Mouse (Mus musculus): ENCODE results near the gene Fhad1. TPM values are rescaled to one million over a fixed set of nuclear protein-coding genes. Genes with fewer than 3 reads are reported as not detected.
A peak's percentile ranks its signal among the peaks of the same experiment; 100 is the strongest.

Fhad1 gene
- polyA plus RNA-seq, 1 experiment from 2014 or later, result 0.50 TPM

DNA sequence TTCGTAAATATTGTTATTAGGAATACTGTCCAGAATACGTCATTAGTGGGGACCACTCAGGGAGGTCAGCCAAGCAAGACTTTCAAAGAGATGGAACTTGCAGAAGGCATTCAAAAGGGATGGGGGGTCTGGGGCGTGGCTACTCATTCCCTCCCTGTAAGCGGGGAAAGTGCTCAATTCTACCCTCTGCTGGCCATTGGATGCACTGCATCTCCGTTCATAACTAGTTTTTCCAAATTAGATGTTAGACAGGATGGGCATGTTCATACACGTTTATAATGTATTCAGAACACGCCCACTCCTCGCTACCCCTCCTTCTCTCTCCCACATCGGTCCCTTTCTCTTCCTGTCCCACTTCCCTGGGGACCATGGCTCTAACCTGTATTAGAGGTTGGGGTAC lies 56.7 kb downstream of the Fhad1 start:
- Histone ChIP-seq H3K9ac (ENCODE audit: low read depth, low read length) (no peak overlapping the region), H3K27me3 (ENCODE audit: insufficient read depth, low read length) (no peaks in the 10 kb centered on the region), H3K9me3 (replicated peaks; ENCODE audit: low read length) (no peaks in the 10 kb centered on the region), H3K4me2 (ENCODE audit: low read length) (peak overlapping the region; percentile 36; the same call in 1 of the 2 replicates), H3K27ac (peak overlapping the region; percentile 31; the same call in 1 of the 2 replicates), H3K4me1 (replicated peaks; ENCODE audit: insufficient read depth, low read length) (0 out of 2 replicates have a peak, but pooled peaks cover 4% of the 10 kb centered on the region), H3K36me3 (ENCODE audit: insufficient read depth, low read length) (no peaks in the 10 kb centered on the region), H3K4me3 (replicated peaks; ENCODE audit: low read depth, low read length) (no peak overlapping the region)
- DNase-seq (ENCODE audit: low spot score) (peak; percentile 89), ATAC-seq (replicated peaks; ENCODE audit: low FRiP score, low read depth) (peak; percentile 29; the same call in 1 of the 2 replicates)
- peak; percentile 96 for TF ChIP-seq CTCF (IDR thresholded peaks at IDR 0.05; ENCODE audit: low read depth)
- 6% methylated on average over 9 of the region's 9 CpGs for WGBS

DNA sequence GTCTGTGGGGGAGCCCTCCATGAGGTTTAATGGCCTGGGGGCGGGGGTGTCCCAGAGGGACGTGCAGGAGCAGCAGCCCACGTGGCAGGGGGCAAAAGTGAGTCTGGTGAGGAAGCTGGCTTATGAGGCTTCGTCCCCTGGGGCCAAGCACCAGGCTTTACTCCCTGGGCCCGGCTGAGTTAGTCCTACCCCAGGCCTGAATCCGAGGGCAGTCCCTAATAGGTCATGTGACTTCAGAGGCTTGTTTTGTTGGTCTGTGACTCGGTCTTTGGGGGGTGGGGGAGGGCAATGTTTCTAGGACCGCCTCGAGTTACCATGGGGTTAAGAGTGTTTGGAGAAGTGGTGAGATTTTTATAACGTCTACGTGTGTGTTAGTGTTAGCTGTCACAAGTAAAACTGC lies 57.1 kb downstream of the Fhad1 start:
- Histone ChIP-seq H3K4me2 (ENCODE audit: low read length) (peak overlapping the region; percentile 35; the same call in 1 of the 2 replicates), H3K27me3 (ENCODE audit: insufficient read depth, low read length) (no peaks in the 10 kb centered on the region), H3K27ac (no peak overlapping the region), H3K36me3 (ENCODE audit: insufficient read depth, low read length) (no peaks in the 10 kb centered on the region), H3K4me1 (replicated peaks; ENCODE audit: insufficient read depth, low read length) (0 out of 2 replicates have a peak, but pooled peaks cover 4% of the 10 kb centered on the region), H3K9ac (ENCODE audit: low read depth, low read length) (no peak overlapping the region), H3K4me3 (replicated peaks; ENCODE audit: low read depth, low read length) (no peak overlapping the region), H3K9me3 (replicated peaks; ENCODE audit: low read length) (no peaks in the 10 kb centered on the region)
- ATAC-seq (replicated peaks; ENCODE audit: low FRiP score, low read depth) (peak; percentile 52; the same call in 1 of the 2 replicates), DNase-seq (ENCODE audit: low spot score) (no peak)
- 15% methylated on average over 11 of the region's 11 CpGs for WGBS
- TF ChIP-seq CTCF (IDR thresholded peaks at IDR 0.05; ENCODE audit: low read depth), result no peak

DNA sequence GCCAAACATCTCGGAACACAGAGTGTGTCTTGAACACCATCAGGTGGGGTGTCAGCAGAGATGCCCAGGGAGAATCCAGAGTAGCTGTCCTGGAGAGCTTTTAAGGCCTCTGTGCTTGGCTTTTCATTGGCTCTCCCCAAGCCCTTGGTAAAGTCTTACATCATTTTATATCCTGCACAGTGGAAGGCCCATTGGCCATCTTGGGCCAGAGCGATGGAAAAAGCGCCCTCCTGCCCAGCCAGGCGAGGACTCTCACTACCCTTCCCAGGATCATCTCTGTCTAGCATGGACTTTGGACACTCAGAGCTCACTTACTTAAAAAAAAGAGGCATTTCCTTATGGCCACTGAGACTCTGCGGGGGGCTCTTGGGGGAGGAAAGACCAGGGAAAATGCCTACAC lies 58.0 kb downstream of the Fhad1 start:
- H3K4me2 ChIP-seq (ENCODE audit: low read length), result no peak overlapping the region
- DNase-seq (ENCODE audit: low spot score) (no peak), ATAC-seq (replicated peaks; ENCODE audit: low FRiP score, low read depth) (no peak)
- H3K9ac ChIP-seq (ENCODE audit: low read depth, low read length), result no peak overlapping the region
- H3K4me3 ChIP-seq (replicated peaks; ENCODE audit: low read depth, low read length), result no peak overlapping the region
- H3K27ac ChIP-seq, result no peak overlapping the region
- H3K4me1 ChIP-seq (replicated peaks; ENCODE audit: insufficient read depth, low read length), result 0 out of 2 replicates have a peak, but pooled peaks cover 4% of the 10 kb centered on the region
- no peaks in the 10 kb centered on the region for H3K36me3 ChIP-seq (ENCODE audit: insufficient read depth, low read length)
- H3K9me3 ChIP-seq (replicated peaks; ENCODE audit: low read length), result no peaks in the 10 kb centered on the region
- WGBS, result 91% methylated on average over 5 of the region's 5 CpGs
- no peaks in the 10 kb centered on the region for H3K27me3 ChIP-seq (ENCODE audit: insufficient read depth, low read length)
- TF ChIP-seq CTCF (IDR thresholded peaks at IDR 0.05; ENCODE audit: low read depth), result no peak

DNA sequence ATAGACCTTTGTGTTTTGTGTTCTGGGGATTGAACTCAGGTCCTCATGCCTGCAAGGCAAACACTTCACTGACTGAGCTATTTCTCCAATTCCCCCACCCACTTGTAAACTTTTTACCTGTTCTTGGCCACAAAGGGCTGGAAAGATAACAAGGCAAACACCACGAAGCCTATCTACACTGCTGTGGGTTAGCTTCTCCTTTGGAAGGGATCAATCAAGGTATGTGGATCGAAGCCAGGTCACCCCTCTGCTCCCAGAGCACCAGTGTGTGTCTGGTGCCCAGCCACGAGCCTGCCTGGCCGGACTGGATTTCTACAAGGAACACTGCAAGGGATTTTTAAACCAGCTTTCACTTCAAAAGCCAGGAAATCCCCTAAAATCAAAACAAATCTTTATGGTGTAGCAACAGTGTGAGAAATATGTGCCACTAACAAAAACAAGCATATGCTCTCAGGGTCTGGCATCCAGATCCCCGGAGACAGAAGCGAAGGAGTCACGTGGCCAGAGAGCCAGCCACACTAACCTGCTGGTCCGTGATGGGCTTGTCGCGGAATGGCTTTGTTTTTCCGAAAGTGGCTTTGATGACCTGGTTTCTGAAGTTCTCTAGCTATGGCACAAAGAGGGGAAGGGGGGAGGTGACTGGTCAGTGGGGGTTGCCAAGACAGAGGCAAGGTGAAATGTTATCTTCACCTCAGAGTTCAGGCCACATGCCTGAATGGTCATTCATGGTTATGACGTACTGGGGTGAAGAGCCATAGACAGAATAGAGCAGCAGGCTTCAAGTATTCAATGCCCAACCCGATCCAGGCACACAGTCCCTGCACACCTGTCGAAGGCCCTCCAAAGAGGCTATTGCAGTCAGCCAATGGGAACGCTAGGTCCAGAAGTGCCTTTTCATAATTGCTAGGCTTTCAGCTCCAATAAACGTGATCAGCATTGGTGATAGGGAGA lies 59.8 kb downstream of the Fhad1 start:
- 54% methylated on average over 16 of the region's 16 CpGs for WGBS
- TF ChIP-seq CTCF (IDR thresholded peaks at IDR 0.05; ENCODE audit: low read depth), result no peak
- H3K9ac ChIP-seq (ENCODE audit: low read depth, low read length), result no peak overlapping the region
- no peaks in the 10 kb centered on the region for H3K36me3 ChIP-seq (ENCODE audit: insufficient read depth, low read length)
- no peak for DNase-seq (ENCODE audit: low spot score)
- H3K9me3 ChIP-seq (replicated peaks; ENCODE audit: low read length), result no peaks in the 10 kb centered on the region
- H3K4me3 ChIP-seq (replicated peaks; ENCODE audit: low read depth, low read length), result no peak overlapping the region
- ATAC-seq (replicated peaks; ENCODE audit: low FRiP score, low read depth), result no peak
- no peaks in the 10 kb centered on the region for H3K27me3 ChIP-seq (ENCODE audit: insufficient read depth, low read length)
- H3K27ac ChIP-seq, result no peak overlapping the region
- no peak overlapping the region for H3K4me2 ChIP-seq (ENCODE audit: low read length)
- 0 out of 2 replicates have a peak, but pooled peaks cover 4% of the 10 kb centered on the region for H3K4me1 ChIP-seq (replicated peaks; ENCODE audit: insufficient read depth, low read length)

DNA sequence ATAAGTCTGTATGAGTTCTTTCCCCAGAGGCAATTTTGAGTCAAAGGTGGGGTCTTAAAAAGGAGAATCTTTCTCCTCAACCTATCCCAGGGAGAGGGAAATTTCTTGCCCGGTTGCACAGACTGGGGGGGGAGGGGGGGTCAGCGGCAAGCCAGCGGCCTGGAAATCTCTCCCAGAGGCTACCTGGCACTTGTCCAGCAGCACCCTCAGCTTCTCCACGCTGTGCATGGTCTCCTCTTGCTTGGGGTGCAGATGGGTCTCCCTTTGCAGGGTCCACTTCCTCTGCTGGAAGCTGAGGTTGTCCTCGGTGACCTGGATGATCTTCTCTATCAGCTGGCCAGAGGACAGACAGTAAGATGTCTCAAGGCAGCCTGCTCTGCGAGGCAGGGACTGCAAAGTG lies 61.0 kb downstream of the Fhad1 start:
- Histone ChIP-seq H3K9ac (ENCODE audit: low read depth, low read length) (no peak overlapping the region), H3K4me2 (ENCODE audit: low read length) (no peak overlapping the region), H3K36me3 (ENCODE audit: insufficient read depth, low read length) (no peaks in the 10 kb centered on the region), H3K4me1 (replicated peaks; ENCODE audit: insufficient read depth, low read length) (0 out of 2 replicates have a peak, but pooled peaks cover 4% of the 10 kb centered on the region), H3K9me3 (replicated peaks; ENCODE audit: low read length) (no peaks in the 10 kb centered on the region), H3K27ac (no peak overlapping the region), H3K27me3 (ENCODE audit: insufficient read depth, low read length) (no peaks in the 10 kb centered on the region), H3K4me3 (replicated peaks; ENCODE audit: low read depth, low read length) (no peak overlapping the region)
- ATAC-seq (replicated peaks; ENCODE audit: low FRiP score, low read depth) (no peak), DNase-seq (ENCODE audit: low spot score) (no peak)
- TF ChIP-seq CTCF (IDR thresholded peaks at IDR 0.05; ENCODE audit: low read depth), result no peak
- WGBS, result 43% methylated on average over 6 of the region's 6 CpGs

DNA sequence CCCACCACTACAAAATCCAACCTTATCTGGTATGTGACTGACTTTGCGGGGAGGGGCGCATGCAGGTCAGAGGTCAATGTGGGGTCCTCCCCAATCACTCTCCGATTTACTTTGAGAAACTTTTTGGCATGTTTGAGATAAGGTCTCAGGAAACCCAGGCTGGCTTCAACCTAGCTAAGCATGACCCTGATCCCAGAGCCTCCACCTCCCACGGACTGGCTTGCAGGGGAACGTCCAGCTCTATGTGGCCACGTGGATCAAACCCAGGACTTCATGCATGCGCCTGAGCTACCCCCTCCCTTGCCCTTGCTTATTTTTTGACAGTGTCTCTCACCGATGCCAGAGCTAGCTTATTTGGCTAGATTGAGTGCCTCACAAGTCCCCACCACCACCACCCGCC lies 61.6 kb downstream of the Fhad1 start:
- no peak for TF ChIP-seq CTCF (IDR thresholded peaks at IDR 0.05; ENCODE audit: low read depth)
- no peaks in the 10 kb centered on the region for H3K36me3 ChIP-seq (ENCODE audit: insufficient read depth, low read length)
- 0 out of 2 replicates have a peak, but pooled peaks cover 4% of the 10 kb centered on the region for H3K4me1 ChIP-seq (replicated peaks; ENCODE audit: insufficient read depth, low read length)
- H3K27ac ChIP-seq, result no peak overlapping the region
- no peaks in the 10 kb centered on the region for H3K9me3 ChIP-seq (replicated peaks; ENCODE audit: low read length)
- no peak for ATAC-seq (replicated peaks; ENCODE audit: low FRiP score, low read depth)
- H3K4me3 ChIP-seq (replicated peaks; ENCODE audit: low read depth, low read length), result no peak overlapping the region
- H3K27me3 ChIP-seq (ENCODE audit: insufficient read depth, low read length), result no peaks in the 10 kb centered on the region
- H3K9ac ChIP-seq (ENCODE audit: low read depth, low read length), result no peak overlapping the region
- 41% methylated on average over 9 of the region's 9 CpGs for WGBS
- DNase-seq (ENCODE audit: low spot score), result no peak
- H3K4me2 ChIP-seq (ENCODE audit: low read length), result no peak overlapping the region
